Mouse (Mus musculus) ovary, adult 18-20 months (tissue): Measurements from ENCODE around the gene Rps21.

Experiments used
- DNase-seq: peaks from one replicate; pipeline ENCODE4 v3.0.0; 2022; ENCODE audit warnings: low spot score, mixed read lengths

The Rps21 gene

GRCm38 (mm10) chr2:180229129-180229528, 28.0 kb upstream of the Rps21 start:
- DNase-seq = no peak

GRCm38 (mm10) chr2:180230482-180230881, 26.7 kb upstream of the Rps21 start:
- DNase-seq = no peak

- DNase-seq = no peak
These were observed 23.9 kb upstream of the Rps21 start for GRCm38 (mm10) chr2:180233101-180233904.

GRCm38 (mm10) chr2:180234353-180234752, 22.8 kb upstream of the Rps21 start:
- no peak for DNase-seq

- DNase-seq = no peak
These were observed 22.2 kb upstream of the Rps21 start for GRCm38 (mm10) chr2:180234980-180235379.

GRCm38 (mm10) chr2:180235788-180236187, 21.4 kb upstream of the Rps21 start:
- no peak for DNase-seq

GRCm38 (mm10) chr2:180236500-180236899, 20.7 kb upstream of the Rps21 start:
- DNase-seq = no peak

- DNase-seq = no peak
These were observed 20.2 kb upstream of the Rps21 start for GRCm38 (mm10) chr2:180236930-180237329.

GRCm38 (mm10) chr2:180237601-180238345, 19.4 kb upstream of the Rps21 start:
- no peak for DNase-seq

- DNase-seq = no peak
These were observed 18.6 kb upstream of the Rps21 start for GRCm38 (mm10) chr2:180238591-180238990.

- DNase-seq = no peak
These were observed 14.1 kb upstream of the Rps21 start for GRCm38 (mm10) chr2:180243108-180243507.

GRCm38 (mm10) chr2:180247916-180248315, 9.3 kb upstream of the Rps21 start:
- no peak for DNase-seq

- DNase-seq = no peak
These were observed 8.1 kb upstream of the Rps21 start for GRCm38 (mm10) chr2:180248947-180249660.

GRCm38 (mm10) chr2:180250930-180251611, 6.1 kb upstream of the Rps21 start:
- peak; percentile 60 for DNase-seq

GRCm38 (mm10) chr2:180251838-180252237, 5.3 kb upstream of the Rps21 start:
- DNase-seq = no peak

GRCm38 (mm10) chr2:180254436-180255209, 2.6 kb upstream of the Rps21 start:
- no peak for DNase-seq

GRCm38 (mm10) chr2:180255701-180256100, 1.5 kb upstream of the Rps21 start:
- DNase-seq = no peak

GRCm38 (mm10) chr2:180256296-180257000, 729 bp upstream of the Rps21 start:
- DNase-seq = no peak

GRCm38 (mm10) chr2:180257963-180258865, 1.0 kb downstream of the Rps21 start:
- no peak for DNase-seq
